8 mouse cellular contexts compared by ENCODE assay signal in the genomic region with DNA sequence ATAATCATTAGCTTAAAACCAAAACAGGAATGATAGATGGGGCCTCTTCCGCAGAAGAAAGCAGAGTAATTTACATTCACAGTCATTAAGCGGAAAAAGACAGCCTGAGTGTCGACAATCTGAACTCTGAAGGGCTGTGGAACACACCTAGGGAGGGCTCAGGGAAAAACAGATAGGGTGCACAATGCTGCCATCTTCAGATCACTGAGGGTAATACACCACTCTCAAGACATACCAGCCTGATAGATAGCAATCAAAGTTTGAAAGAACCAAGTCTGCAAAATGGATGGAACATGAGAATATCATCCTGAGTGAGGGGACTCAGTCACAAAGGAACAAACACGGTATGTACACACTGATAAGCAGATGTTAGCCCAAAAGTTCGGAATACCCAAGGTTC.
DNase-seq lines count a peak whose midpoint lies in the region; ATAC-seq and TF ChIP-seq lines count a peak whose summit lies in the region.

No protein-coding gene starts in this region.

- no peak overlapping the region for H3K4me2 ChIP-seq in forebrain, embryonic 14.5 days (ENCODE audit: low read length)
- no peak overlapping the region for H3K4me2 ChIP-seq in intestine, embryonic 15.5 days (replicated peaks)
- H3K4me2 ChIP-seq in midbrain, embryonic 11.5 days: no peak overlapping the region

- DNase-seq in gastrocnemius, postnatal 10 days: peak; percentile 20
- no peak for DNase-seq in gastrocnemius, postnatal 25 days
- DNase-seq in c-Kit-positive CD71-negative TER-119-negative erythroid progenitor cells, embryonic 14.5 days (ENCODE audit: low read depth): peak; percentile 26
- DNase-seq in forebrain, embryonic 14.5 days (ENCODE audit: low spot score): peak; percentile 86
- DNase-seq in left cerebral cortex, adult 2 months (ENCODE audit: extremely low spot score in 1 of 2, low spot score in 2 of 2): peak; percentile 56 to 69
- peak; percentile 90 for DNase-seq in midbrain, embryonic 11.5 days (ENCODE audit: low spot score, missing footprints)
- DNase-seq in yolk sac, embryonic 10.5 days (ENCODE audit: low spot score): peak; percentile 27

- H3K9me3 ChIP-seq in forebrain, embryonic 14.5 days (replicated peaks; ENCODE audit: control insufficient read depth, low read length): no peaks in the 10 kb centered on the region
- no peaks in the 10 kb centered on the region for H3K9me3 ChIP-seq in intestine, embryonic 15.5 days
- H3K9me3 ChIP-seq in midbrain, embryonic 11.5 days (ENCODE audit: control insufficient read depth, low read length): no peaks in the 10 kb centered on the region

- no peaks in the 10 kb centered on the region for H3K36me3 ChIP-seq in forebrain, embryonic 14.5 days (ENCODE audit: control insufficient read depth, insufficient read depth, low read length)
- H3K36me3 ChIP-seq in intestine, embryonic 15.5 days: no peaks in the 10 kb centered on the region
- no peaks in the 10 kb centered on the region for H3K36me3 ChIP-seq in midbrain, embryonic 11.5 days (ENCODE audit: control insufficient read depth, insufficient read depth, low read length)

- no peaks in the 10 kb centered on the region for H3K27me3 ChIP-seq in forebrain, embryonic 14.5 days (replicated peaks; ENCODE audit: control insufficient read depth, insufficient read depth, low read length)
- H3K27me3 ChIP-seq in intestine, embryonic 15.5 days (replicated peaks): no peaks in the 10 kb centered on the region
- H3K27me3 ChIP-seq in midbrain, embryonic 11.5 days (ENCODE audit: control insufficient read depth, insufficient read depth, low read length): no peaks in the 10 kb centered on the region

- 11% methylated on average over 5 of the region's 5 CpGs for WGBS in forebrain, embryonic 14.5 days
- 14% methylated on average over 5 of the region's 5 CpGs for WGBS in intestine, embryonic 15.5 days
- WGBS in midbrain, embryonic 11.5 days: 14% methylated on average over 5 of the region's 5 CpGs

- H3K4me1 ChIP-seq in forebrain, embryonic 14.5 days (ENCODE audit: control insufficient read depth, insufficient read depth, low read length): no peaks in the 10 kb centered on the region
- H3K4me1 ChIP-seq in intestine, embryonic 15.5 days (replicated peaks): no peaks in the 10 kb centered on the region
- H3K4me1 ChIP-seq in midbrain, embryonic 11.5 days (ENCODE audit: control insufficient read depth, insufficient read depth, low read length): no peaks in the 10 kb centered on the region

- no peak overlapping the region for H3K27ac ChIP-seq in forebrain, embryonic 14.5 days (ENCODE audit: low read depth, low read length)
- no peak overlapping the region for H3K27ac ChIP-seq in intestine, embryonic 15.5 days
- no peak overlapping the region for H3K27ac ChIP-seq in left cerebral cortex, adult 2 months
- H3K27ac ChIP-seq in midbrain, embryonic 11.5 days (ENCODE audit: low read depth, low read length): no peak overlapping the region

- peak; percentile 86 for TF ChIP-seq CTCF in left cerebral cortex, adult 2 months (IDR thresholded peaks at IDR 0.05)

- H3K9ac ChIP-seq in forebrain, embryonic 14.5 days (ENCODE audit: low read length): no peak overlapping the region
- no peak overlapping the region for H3K9ac ChIP-seq in intestine, embryonic 15.5 days
- no peak overlapping the region for H3K9ac ChIP-seq in midbrain, embryonic 11.5 days (ENCODE audit: low read length)

- H3K4me3 ChIP-seq in forebrain, embryonic 14.5 days (ENCODE audit: low read depth, low read length): no peak overlapping the region
- H3K4me3 ChIP-seq in intestine, embryonic 15.5 days (replicated peaks): no peak overlapping the region
- no peak overlapping the region for H3K4me3 ChIP-seq in left cerebral cortex, adult 2 months
- no peak overlapping the region for H3K4me3 ChIP-seq in midbrain, embryonic 11.5 days (ENCODE audit: low read depth, low read length)

- peak; percentile 87 for ATAC-seq in forebrain, embryonic 14.5 days
- ATAC-seq in intestine, embryonic 15.5 days: peak; percentile 55
- peak; percentile 84 for ATAC-seq in midbrain, embryonic 11.5 days (ENCODE audit: low FRiP score)

- intact Hi-C loops in left cerebral cortex, adult 2 months (cut with DNase I): loop anchor here (5.0 to 10.0 kb wide), 2 partner anchors 295 to 372 kb away; a partner anchor contains a TSS
